Mouse (Mus musculus): ENCODE measurements around the gene Mup20. TPM values are rescaled to one million over a fixed set of nuclear protein-coding genes. Genes with fewer than 3 reads are reported as not detected.

Gene Mup20
- not detected in 2 replicates for polyA plus RNA-seq (2012; rRNA removed; ENCODE audit: low replicate concordance)

GRCm38 (mm10) chr4:62054058-62054457 is at the start of gene Mup20:
Gene Mup20 (minus strand): TSS chr4:62054158.

DNA sequence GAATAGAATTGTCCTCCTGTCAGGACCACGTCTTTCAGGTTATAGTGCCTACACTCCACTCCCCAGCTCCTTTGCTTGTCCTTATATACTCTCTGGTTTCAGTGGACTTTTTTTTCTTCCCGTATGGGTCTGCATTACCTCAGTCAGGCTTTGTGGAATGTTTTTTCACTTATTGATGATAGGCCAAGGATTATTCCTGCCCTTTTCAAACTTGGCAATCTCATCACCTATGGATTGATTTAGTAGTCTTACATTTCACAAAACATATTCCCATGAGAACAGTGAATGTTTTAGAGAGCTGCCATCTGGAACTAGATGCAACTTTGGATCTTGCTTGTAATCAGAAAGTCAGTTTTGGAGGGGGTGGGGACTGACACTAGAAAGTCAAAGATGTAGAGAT is 33.3 kb upstream of the Mup20 start, which contains the start of gene Mup3:
TSS of gene Mup3 (minus strand) at position 102 of the 400 bp plus-strand sequence.

Other genes starting within 250 kb of the Mup20 start
- gene Mup5, start 218.9 kb downstream of the Mup20 start, polyA plus RNA-seq (2012; rRNA removed; ENCODE audit: low replicate concordance): not detected in 2 replicates
- gene Mup3, start 33.2 kb upstream of the Mup20 start, polyA plus RNA-seq (2012; rRNA removed; ENCODE audit: low replicate concordance): 0.28 TPM in 1 of 2 replicates, not detected in the other
- gene Mup21, start 96.7 kb upstream of the Mup20 start, polyA plus RNA-seq (2012; rRNA removed; ENCODE audit: low replicate concordance): not detected in 2 replicates
- gene Zfp37, start 176.9 kb upstream of the Mup20 start, polyA plus RNA-seq (2012; rRNA removed; ENCODE audit: low replicate concordance): 0.02 TPM in 1 of 2 replicates, not detected in the other
- 7.7 and 9.7 TPM in 2 replicates for gene Slc31a2, start 208.4 kb upstream of the Mup20 start, polyA plus RNA-seq (2012; rRNA removed; ENCODE audit: low replicate concordance)

Measured in duodenum, adult 2 months (tissue).